Mouse (Mus musculus) inflammation-experienced regulatory T-cells, adult 6 months (primary cell): ENCODE results near the gene Timp4. TPM values are rescaled to one million over a fixed set of nuclear protein-coding genes. Genes with fewer than 3 reads are reported as not detected.

Experiments used
- polyA plus RNA-seq, 3 experiments: library from polyadenylated mRNA; unstranded; fragments of 100-300 nt; shearing (Covaris generic); gene quantifications; one replicate each; pipeline ENCODE4 v1.2.1; 2017

The Timp4 gene
- polyA plus RNA-seq, 3 experiments from 2014 or later = 0.08 TPM; not detected in 2

Other genes starting within 250 kb of the Timp4 start
- gene Tamm41, start 214.3 kb downstream of the Timp4 start, polyA plus RNA-seq = 10 to 100 TPM; 19.7 to 33.2 (median 25.1) TPM
- not detected for gene Syn2, start 117.3 kb downstream of the Timp4 start, polyA plus RNA-seq
- gene Gm17482, start 24.9 kb downstream of the Timp4 start, polyA plus RNA-seq = not detected
- gene Pparg, start 108.7 kb upstream of the Timp4 start, polyA plus RNA-seq = under 1 TPM; 0.43 to 0.99 (median 0.54) TPM